In genomic region chr2:164084342-164084700, GRCm38 (mm10) we compare ENCODE assay signal across 11 mouse cellular contexts. TPM values are rescaled to one million over a fixed set of nuclear protein-coding genes. Genes with fewer than 3 reads are reported as not detected.
DNase-seq lines count a peak whose midpoint lies in the region; ATAC-seq and TF ChIP-seq lines count a peak whose summit lies in the region.
"Had no signal": no experiment of that assay in that cellular context is flagged by ENCODE, and none has a peak within 500 bp of the region (broad histone marks: within the 10 kb centered on the region; RNA-seq: fewer than 3 reads in every experiment).

No protein-coding gene starts in this region.

- dilution Hi-C loops in CH12.LX (cut with MboI; ENCODE audit: extremely low pct_ligation_motif_present, extremely low pct_unique_long_range_greater_than_20kb, low sequenced_read_pairs): no loop called here

- TF ChIP-seq EP300 in CH12.LX (IDR thresholded peaks at IDR 0.05; ENCODE audit: low read length): no peak

- peak overlapping the region; percentile 99 for H3K27ac ChIP-seq in CH12.LX (ENCODE audit: insufficient read depth, low read depth)
- peak overlapping the region; percentile 56 for H3K27ac ChIP-seq in brown adipose tissue, adult 24 weeks (replicated peaks; ENCODE audit: low read depth, low read length)
- peak overlapping the region; percentile 100 for H3K27ac ChIP-seq in thymus, adult 2 months (ENCODE audit: control insufficient read depth, insufficient read depth, low read length)
- no peak overlapping the region for H3K27ac ChIP-seq in midbrain, embryonic 13.5 days
- no peak overlapping the region for H3K27ac ChIP-seq in forebrain, embryonic 11.5 days (ENCODE audit: low read depth, low read length)
- H3K27ac ChIP-seq: forebrain, embryonic 15.5 days; hindbrain, postnatal 0 days; limb, embryonic 13.5 days had no signal

- in situ Hi-C loops in CH12.LX (cut with MboI; ENCODE audit: low pct_ligation_motif_present, low pct_unique_long_range_greater_than_20kb, low sequenced_read_pairs): no loop called here

- peaks cover 28% of the 10 kb centered on the region for H3K79me2 ChIP-seq in CH12.LX (replicated peaks; ENCODE audit: control insufficient read depth, extremely low read depth, insufficient read depth, poor library complexity, severe bottlenecking)

- no peak for TF ChIP-seq RAD21 in CH12.LX (IDR thresholded peaks at IDR 0.05; ENCODE audit: low read depth, low read length)

- H3K9ac ChIP-seq in CH12.LX (ENCODE audit: insufficient read depth, low read depth): peak overlapping the region; percentile 75
- H3K9ac ChIP-seq in midbrain, embryonic 13.5 days (replicated peaks): no peak overlapping the region
- H3K9ac ChIP-seq in forebrain, embryonic 11.5 days (ENCODE audit: low read length): no peak overlapping the region
- H3K9ac ChIP-seq: forebrain, embryonic 15.5 days; limb, embryonic 13.5 days had no signal

- H3K27me3 ChIP-seq in CH12.LX (replicated peaks): no peaks in the 10 kb centered on the region
- no peaks in the 10 kb centered on the region for H3K27me3 ChIP-seq in megakaryocyte, embryonic 14.5 days (replicated peaks)
- H3K27me3 ChIP-seq in thymus, adult 2 months (ENCODE audit: control insufficient read depth, insufficient read depth, low read length): no peaks in the 10 kb centered on the region
- no peaks in the 10 kb centered on the region for H3K27me3 ChIP-seq in midbrain, embryonic 13.5 days
- H3K27me3 ChIP-seq in forebrain, embryonic 11.5 days (ENCODE audit: control insufficient read depth, insufficient read depth, low read length): no peaks in the 10 kb centered on the region
- H3K27me3 ChIP-seq: forebrain, embryonic 15.5 days; limb, embryonic 13.5 days had no signal

- ATAC-seq in midbrain, embryonic 13.5 days: no peak
- no peak for ATAC-seq in erythroid progenitor cell, adult 5-6 weeks (replicated peaks; ENCODE audit: low FRiP score, poor library complexity, severe bottlenecking)
- ATAC-seq in forebrain, embryonic 11.5 days (replicated peaks; ENCODE audit: low FRiP score): no peak
- ATAC-seq: forebrain, embryonic 15.5 days; hindbrain, postnatal 0 days had no signal

- no peaks in the 10 kb centered on the region for H3K9me3 ChIP-seq in CH12.LX (replicated peaks; ENCODE audit: low read length)
- no peaks in the 10 kb centered on the region for H3K9me3 ChIP-seq in megakaryocyte, embryonic 14.5 days
- no peaks in the 10 kb centered on the region for H3K9me3 ChIP-seq in midbrain, embryonic 13.5 days
- H3K9me3 ChIP-seq in forebrain, embryonic 11.5 days (ENCODE audit: control insufficient read depth, low read length): no peaks in the 10 kb centered on the region
- H3K9me3 ChIP-seq: forebrain, embryonic 15.5 days; limb, embryonic 13.5 days had no signal

- H3K4me1 ChIP-seq in CH12.LX (ENCODE audit: control insufficient read depth in 1 of 2, insufficient read depth in 2 of 2): peaks cover 12 to 87% of the 10 kb centered on the region in 2 experiments
- H3K4me1 ChIP-seq in brown adipose tissue, adult 24 weeks (ENCODE audit: control insufficient read depth, insufficient read depth, insufficient read length, low read length): no peaks in the 10 kb centered on the region
- H3K4me1 ChIP-seq in megakaryocyte, embryonic 14.5 days: peaks cover 86% of the 10 kb centered on the region
- H3K4me1 ChIP-seq in thymus, adult 2 months (replicated peaks; ENCODE audit: control insufficient read depth, insufficient read depth, low read length): peaks cover 51% of the 10 kb centered on the region
- H3K4me1 ChIP-seq in midbrain, embryonic 13.5 days (replicated peaks): no peaks in the 10 kb centered on the region
- no peaks in the 10 kb centered on the region for H3K4me1 ChIP-seq in forebrain, embryonic 11.5 days (replicated peaks; ENCODE audit: control insufficient read depth, insufficient read depth, low read length)
- H3K4me1 ChIP-seq: forebrain, embryonic 15.5 days; limb, embryonic 13.5 days had no signal

- peak; percentile 74 for DNase-seq in CH12.LX (ENCODE audit: extremely low read depth)
- peak; percentile 81 for DNase-seq in thymus, adult 2 months
- no peak for DNase-seq in forebrain, embryonic 11.5 days (ENCODE audit: low spot score)
- DNase-seq: midbrain, embryonic 14.5 days had no signal

- TF ChIP-seq POLR2A in CH12.LX (IDR thresholded peaks at IDR 0.05; ENCODE audit: low read depth, low read length): 0 out of 2 replicates have a peak, but pooled peaks have one; percentile 1
- no peak for TF ChIP-seq POLR2A in thymus, adult 2 months (IDR thresholded peaks at IDR 0.05; ENCODE audit: control insufficient read depth, extremely low read depth, insufficient read depth, low read length, poor library complexity)

- peak overlapping the region; percentile 90 for H3K4me2 ChIP-seq in CH12.LX (ENCODE audit: insufficient read depth, low read depth, poor library complexity, severe bottlenecking)
- H3K4me2 ChIP-seq in midbrain, embryonic 13.5 days (replicated peaks): no peak overlapping the region
- no peak overlapping the region for H3K4me2 ChIP-seq in forebrain, embryonic 11.5 days (ENCODE audit: low read depth, low read length, severe bottlenecking)
- H3K4me2 ChIP-seq: forebrain, embryonic 15.5 days; limb, embryonic 13.5 days had no signal

- TF ChIP-seq CTCF in CH12.LX (conservative IDR thresholded peaks at IDR 0.05 in 1 of 2, IDR thresholded peaks at IDR 0.05 in 1 of 2; ENCODE audit: low read depth in 2 of 2, low read length in 2 of 2): no peak
- TF ChIP-seq CTCF in thymus, adult 2 months (IDR thresholded peaks at IDR 0.05; ENCODE audit: borderline replicate concordance, control insufficient read depth, extremely low read depth, insufficient read depth, low read length, poor library complexity): no peak

- WGBS in thymus, adult 2 months: 5% methylated on average over 7 of the region's 7 CpGs
- 95% methylated on average over 7 of the region's 7 CpGs for WGBS in midbrain, embryonic 13.5 days
- 96% methylated on average over 7 of the region's 7 CpGs for WGBS in forebrain, embryonic 11.5 days

- H3K4me3 ChIP-seq in CH12.LX (replicated peaks in 1 of 3; ENCODE audit: low read depth in 2 of 3, low read length in 2 of 3, poor library complexity in 1 of 3): peak overlapping the region; percentile 15 to 33 (median 31)
- no peak overlapping the region for H3K4me3 ChIP-seq in brown adipose tissue, adult 24 weeks (ENCODE audit: insufficient read depth, low read depth, low read length)
- H3K4me3 ChIP-seq in megakaryocyte, embryonic 14.5 days (replicated peaks): peak overlapping the region; percentile 88
- no peak overlapping the region for H3K4me3 ChIP-seq in thymus, adult 2 months (ENCODE audit: control insufficient read depth, insufficient read depth, low read length)
- H3K4me3 ChIP-seq in midbrain, embryonic 13.5 days (replicated peaks): no peak overlapping the region
- no peak overlapping the region for H3K4me3 ChIP-seq in forebrain, embryonic 11.5 days (ENCODE audit: low read depth, low read length)
- H3K4me3 ChIP-seq: forebrain, embryonic 15.5 days; limb, embryonic 13.5 days had no signal

- H3K36me3 ChIP-seq in CH12.LX (replicated peaks in 1 of 2; ENCODE audit: control insufficient read depth in 1 of 2, insufficient read depth in 1 of 2, low read length in 1 of 2): peaks cover 57 to 79% of the 10 kb centered on the region in 2 experiments
- peaks cover 93% of the 10 kb centered on the region for H3K36me3 ChIP-seq in megakaryocyte, embryonic 14.5 days (replicated peaks; ENCODE audit: low read length)
- H3K36me3 ChIP-seq in thymus, adult 2 months (ENCODE audit: control insufficient read depth, insufficient read depth, low read length): peaks cover 76% of the 10 kb centered on the region
- peaks cover 93% of the 10 kb centered on the region for H3K36me3 ChIP-seq in midbrain, embryonic 13.5 days
- no peaks in the 10 kb centered on the region; the same call in 1 of the 2 replicates for H3K36me3 ChIP-seq in forebrain, embryonic 11.5 days (ENCODE audit: control insufficient read depth, insufficient read depth, low read length)

RNA-seq across cellular contexts. Expression of gene Tomm34, which starts 13.4 kb away (rescaled TPM):
- 26.8 and 30.0 TPM in 2 replicates for total RNA-seq in CH12.LX (2012; rRNA removed)
- total RNA-seq in CH12.LX (2014; rRNA removed): 25.6 and 26.5 TPM in 2 replicates
- 38.3 and 40.7 TPM in 2 replicates for polyA plus RNA-seq in CH12.LX (2012; ENCODE audit: insufficient read length, low read depth)
- 16.4 and 21.0 TPM in 2 replicates for polyA plus RNA-seq in brown adipose tissue, adult 24 weeks (2012; ENCODE audit: insufficient read depth, insufficient read length, missing spikeins)
- 17.4 and 20.5 TPM in 2 replicates for polyA plus RNA-seq in megakaryocyte, embryonic 14.5 days (2012; ENCODE audit: insufficient read depth, low replicate concordance)
- polyA plus RNA-seq in thymus, adult 2 months (2012; rRNA removed): 83.7 and 93.8 TPM in 2 replicates
- polyA plus RNA-seq in midbrain, embryonic 13.5 days (2015; fragmentation: Nextera tagmentation; extraction: Ambion mirVana): 44.2 and 48.4 TPM in 2 replicates
- 17.3 and 21.8 TPM in 2 replicates for total RNA-seq in erythroid progenitor cell, adult 5-6 weeks (2015; ENCODE audit: low replicate concordance)
- total RNA-seq in erythroid progenitor cell, adult 5-6 weeks (2017; ENCODE audit: low replicate concordance): 9.9 and 10.2 TPM in 2 replicates
- 52.7 and 54.9 TPM in 2 replicates for polyA plus RNA-seq in forebrain, embryonic 11.5 days (2014; fragmentation: Nextera tagmentation; extraction: Ambion mirVana)

RNA-seq across cellular contexts. Expression of gene Stk4, which starts 14.2 kb away (rescaled TPM):
- total RNA-seq in CH12.LX (2012; rRNA removed) (53.1 and 64.4 TPM in 2 replicates), CH12.LX (2014; rRNA removed) (50.9 and 51.4 TPM in 2 replicates)
- 77.5 and 78.3 TPM in 2 replicates for polyA plus RNA-seq in CH12.LX (2012; ENCODE audit: insufficient read length, low read depth)
- polyA plus RNA-seq in brown adipose tissue, adult 24 weeks (2012; ENCODE audit: insufficient read depth, insufficient read length, missing spikeins): 16.8 and 17.8 TPM in 2 replicates
- polyA plus RNA-seq in megakaryocyte, embryonic 14.5 days (2012; ENCODE audit: insufficient read depth, low replicate concordance): 3.1 and 31.1 TPM in 2 replicates
- 85.1 and 90.1 TPM in 2 replicates for polyA plus RNA-seq in thymus, adult 2 months (2012; rRNA removed)
- polyA plus RNA-seq in midbrain, embryonic 13.5 days (2015; fragmentation: Nextera tagmentation; extraction: Ambion mirVana): 27.0 and 28.3 TPM in 2 replicates
- 58.7 and 62.5 TPM in 2 replicates for total RNA-seq in erythroid progenitor cell, adult 5-6 weeks (2015; ENCODE audit: low replicate concordance)
- 40.8 and 74.2 TPM in 2 replicates for total RNA-seq in erythroid progenitor cell, adult 5-6 weeks (2017; ENCODE audit: low replicate concordance)
- polyA plus RNA-seq in forebrain, embryonic 11.5 days (2014; fragmentation: Nextera tagmentation; extraction: Ambion mirVana): 39.9 and 40.1 TPM in 2 replicates

RNA-seq across cellular contexts. Expression of gene Pabpc1l, which starts 59.1 kb away (rescaled TPM):
- 0.42 and 0.76 TPM in 2 replicates for total RNA-seq in CH12.LX (2012; rRNA removed)
- 0.47 and 0.55 TPM in 2 replicates for total RNA-seq in CH12.LX (2014; rRNA removed)
- polyA plus RNA-seq in CH12.LX (2012; ENCODE audit: insufficient read length, low read depth): 0.96 and 2.0 TPM in 2 replicates
- not detected in 2 replicates for polyA plus RNA-seq in brown adipose tissue, adult 24 weeks (2012; ENCODE audit: insufficient read depth, insufficient read length, missing spikeins)
- not detected in 2 replicates for polyA plus RNA-seq in megakaryocyte, embryonic 14.5 days (2012; ENCODE audit: insufficient read depth, low replicate concordance)
- polyA plus RNA-seq in thymus, adult 2 months (2012; rRNA removed): 0.51 and 0.97 TPM in 2 replicates
- polyA plus RNA-seq in midbrain, embryonic 13.5 days (2015; fragmentation: Nextera tagmentation; extraction: Ambion mirVana): 1.1 and 1.8 TPM in 2 replicates
- total RNA-seq in erythroid progenitor cell, adult 5-6 weeks (2015; ENCODE audit: low replicate concordance): 3.6 TPM in 1 of 2 replicates, not detected in the other
- total RNA-seq in erythroid progenitor cell, adult 5-6 weeks (2017; ENCODE audit: low replicate concordance): not detected in 2 replicates
- 1.4 and 1.5 TPM in 2 replicates for polyA plus RNA-seq in forebrain, embryonic 11.5 days (2014; fragmentation: Nextera tagmentation; extraction: Ambion mirVana)

Comparison
In these comparisons a context has a peak if more than half of its experiments do, and no peak if none do; other contexts are left out.
1. H3K27ac ChIP-seq: peak in CH12.LX (single experiment), brown adipose tissue, adult 24 weeks (single experiment) and thymus, adult 2 months (single experiment); none in midbrain, embryonic 13.5 days (single experiment) and forebrain, embryonic 11.5 days (single experiment).
2. H3K4me3 ChIP-seq: peak in CH12.LX (3 of 3) and megakaryocyte, embryonic 14.5 days (single experiment); none in brown adipose tissue, adult 24 weeks (single experiment), thymus, adult 2 months (single experiment), midbrain, embryonic 13.5 days (single experiment) and forebrain, embryonic 11.5 days (single experiment).